Mouse (Mus musculus) liver, postnatal 0 days (tissue): Measurements from ENCODE around the gene Cutc.

Experiments
- CTCF ChIP-seq: sonication (generic); IDR thresholded peaks from 2 replicates; pipeline ENCODE4 v1.5.1; 2016; ENCODE audit warnings: antibody characterized with exemption, low read depth
- EP300 ChIP-seq: IDR thresholded peaks from 2 replicates; pipeline ENCODE4 v1.6.1; 2016; ENCODE audit warnings: antibody characterized with exemption, low read depth, mild to moderate bottlenecking

DNA sequence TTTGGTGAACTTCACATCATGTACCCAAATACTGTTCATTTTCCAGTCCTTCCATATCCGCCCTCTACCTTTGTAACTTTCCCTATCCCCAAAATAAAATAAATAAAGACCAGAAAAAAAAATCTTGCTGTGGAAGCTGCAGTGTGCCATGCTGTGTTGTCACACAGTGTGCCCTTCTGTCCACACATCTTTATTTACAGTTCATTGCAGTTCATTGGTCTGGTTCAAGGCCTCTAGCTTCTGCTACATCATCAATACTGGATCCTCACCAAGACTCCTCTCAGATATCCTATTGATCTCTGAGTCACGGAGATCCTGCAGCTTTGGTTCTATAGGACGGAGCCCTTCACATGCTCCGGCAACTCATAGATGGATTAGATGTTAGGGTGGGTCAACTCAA lies 39.7 kb downstream of the Cutc start:
- peak; percentile 84; the same call in 1 of the 2 replicates for TF ChIP-seq EP300
- no peak for TF ChIP-seq CTCF
